Mouse (Mus musculus): ENCODE measurements around the gene Tpi1. TPM values are rescaled to one million over a fixed set of nuclear protein-coding genes. Genes with fewer than 3 reads are reported as not detected.

The Tpi1 gene
- total and polyA plus RNA-seq, 3 experiments, result 102 to 1,182 (median 440) TPM

DNA sequence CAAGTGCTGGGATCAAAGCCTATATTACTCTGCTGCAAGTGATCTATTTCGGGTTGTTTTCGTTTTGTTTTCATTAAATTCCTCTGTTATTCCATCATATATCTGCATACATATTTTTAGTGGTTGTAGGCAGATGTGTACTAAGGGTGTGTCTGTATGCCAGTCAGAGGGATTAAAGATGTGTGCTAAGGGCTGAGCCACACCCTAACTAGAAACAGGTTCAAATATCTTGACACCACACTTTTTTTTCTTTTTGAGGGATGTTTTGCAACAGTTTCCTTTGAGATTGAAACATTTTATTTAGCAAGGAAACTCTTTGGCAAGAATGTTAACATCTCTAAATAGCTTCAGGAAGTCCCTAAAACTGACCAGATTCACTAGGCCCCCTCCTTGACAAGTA is 17.9 kb downstream of the Tpi1 start:
- Histone ChIP-seq H3K9me3 (replicated peaks; ENCODE audit: insufficient read depth, low read length) (no peaks in the 10 kb centered on the region), H3K79me2 (ENCODE audit: control insufficient read depth, insufficient read depth, low read length, poor library complexity) (no peaks in the 10 kb centered on the region), H3K36me3 (ENCODE audit: control insufficient read depth in 1 of 2, insufficient read depth in 2 of 2, low read length in 2 of 2) (no peaks in the 10 kb centered on the region), H3K27me3 (ENCODE audit: control insufficient read depth in 1 of 2, insufficient read depth in 2 of 2, low read length in 2 of 2) (peaks cover 1 to 2% of the 10 kb centered on the region in 2 experiments; a peak in 3 of 4 replicates), H3K4me3 (ENCODE audit: control insufficient read depth in 1 of 2, insufficient read depth in 1 of 2, low read depth in 2 of 2, low read length in 2 of 2) (no peak overlapping the region), H3K9ac (ENCODE audit: control insufficient read depth, low read depth, low read length, poor library complexity, severe bottlenecking) (no peak overlapping the region), H3K27ac (ENCODE audit: control insufficient read depth, low read depth, low read length) (no peak overlapping the region), H3K4me1 (ENCODE audit: control insufficient read depth in 1 of 2, insufficient read depth in 2 of 2, low read length in 2 of 2) (no peaks in the 10 kb centered on the region)
- no peak for DNase-seq (ENCODE audit: low read depth, low spot score)
- TF ChIP-seq MAZ (IDR thresholded peaks at IDR 0.05; ENCODE audit: low read depth, low read length) (no peak), RCOR1 (IDR thresholded peaks at IDR 0.05; ENCODE audit: low read depth, low read length) (no peak), SIN3A (IDR thresholded peaks at IDR 0.05; ENCODE audit: low read length) (no peak), MAFK (IDR thresholded peaks at IDR 0.05; ENCODE audit: borderline replicate concordance, low read depth, low read length) (no peak), ZMIZ1 (IDR thresholded peaks at IDR 0.05; ENCODE audit: low read depth, low read length) (no peak), BHLHE40 (IDR thresholded peaks at IDR 0.05; ENCODE audit: borderline replicate concordance, low read depth, low read length) (no peak), MXI1 (IDR thresholded peaks at IDR 0.05; ENCODE audit: low read depth, low read length) (no peak), UBTF (IDR thresholded peaks at IDR 0.05; ENCODE audit: borderline replicate concordance, insufficient read depth, low read depth, low read length) (no peak), ZC3H11A (IDR thresholded peaks at IDR 0.05; ENCODE audit: low read depth, low read length) (no peak), ZNF384 (IDR thresholded peaks at IDR 0.05; ENCODE audit: low read depth, low read length) (no peak), CTCF (IDR thresholded peaks at IDR 0.05 in 2 of 3, conservative IDR thresholded peaks at IDR 0.05 in 1 of 3; ENCODE audit: control insufficient read depth in 1 of 3, insufficient read depth in 1 of 3, low read depth in 2 of 3, low read length in 3 of 3, poor library complexity in 1 of 3, severe bottlenecking in 1 of 3) (no peak), TCF12 (IDR thresholded peaks at IDR 0.05; ENCODE audit: low read depth, low read length) (no peak), EP300 (IDR thresholded peaks at IDR 0.05; ENCODE audit: low read depth in 1 of 2, low read length in 2 of 2) (no peak), CHD1 (IDR thresholded peaks at IDR 0.05; ENCODE audit: low read depth, low read length) (no peak), POLR2A (IDR thresholded peaks at IDR 0.05; ENCODE audit: control insufficient read depth in 1 of 2, insufficient read depth in 1 of 2, low read depth in 1 of 2, low read length in 2 of 2, poor library complexity in 1 of 2) (no peak), TBP (IDR thresholded peaks at IDR 0.05; ENCODE audit: low read depth, low read length) (no peak)

- no peak overlapping the region for H3K9ac ChIP-seq (ENCODE audit: control insufficient read depth, low read depth, low read length, poor library complexity, severe bottlenecking)
- no peak for TF ChIP-seq BHLHE40 (IDR thresholded peaks at IDR 0.05; ENCODE audit: borderline replicate concordance, low read depth, low read length)
- TF ChIP-seq MEF2A (IDR thresholded peaks at IDR 0.05; ENCODE audit: extremely low read depth, insufficient replicate concordance, low read depth, low read length, poor library complexity, severe bottlenecking), result no peak
- no peak for TF ChIP-seq SMC3 (IDR thresholded peaks at IDR 0.05; ENCODE audit: low read depth, low read length)
- no peak for TF ChIP-seq ZKSCAN1 (IDR thresholded peaks at IDR 0.05; ENCODE audit: low read depth, low read length)
- no peak for TF ChIP-seq CTCF (IDR thresholded peaks at IDR 0.05 in 2 of 3, conservative IDR thresholded peaks at IDR 0.05 in 1 of 3; ENCODE audit: control insufficient read depth in 1 of 3, insufficient read depth in 1 of 3, low read depth in 2 of 3, low read length in 3 of 3, poor library complexity in 1 of 3, severe bottlenecking in 1 of 3)
- no peak for TF ChIP-seq ZMIZ1 (IDR thresholded peaks at IDR 0.05; ENCODE audit: low read depth, low read length)
- no peak for TF ChIP-seq POLR2A (IDR thresholded peaks at IDR 0.05; ENCODE audit: control insufficient read depth in 1 of 2, insufficient read depth in 1 of 2, low read depth in 1 of 2, low read length in 2 of 2, poor library complexity in 1 of 2)
- no peak for TF ChIP-seq UBTF (IDR thresholded peaks at IDR 0.05; ENCODE audit: borderline replicate concordance, insufficient read depth, low read depth, low read length)
- no peak for TF ChIP-seq ZC3H11A (IDR thresholded peaks at IDR 0.05; ENCODE audit: low read depth, low read length)
- TF ChIP-seq SIN3A (IDR thresholded peaks at IDR 0.05; ENCODE audit: low read length), result no peak
- no peak for TF ChIP-seq MAZ (IDR thresholded peaks at IDR 0.05; ENCODE audit: low read depth, low read length)
- TF ChIP-seq MYC (IDR thresholded peaks at IDR 0.05; ENCODE audit: low read depth, low read length), result no peak
- no peak for TF ChIP-seq MXI1 (IDR thresholded peaks at IDR 0.05; ENCODE audit: low read depth, low read length)
- H3K4me1 ChIP-seq (ENCODE audit: control insufficient read depth in 1 of 2, insufficient read depth in 2 of 2, low read length in 2 of 2), result no peaks in the 10 kb centered on the region
- no peak for DNase-seq (ENCODE audit: low read depth, low spot score)
- no peaks in the 10 kb centered on the region for H3K36me3 ChIP-seq (ENCODE audit: control insufficient read depth in 1 of 2, insufficient read depth in 2 of 2, low read length in 2 of 2)
- no peak overlapping the region for H3K27ac ChIP-seq (ENCODE audit: control insufficient read depth, low read depth, low read length)
- no peak overlapping the region for H3K4me3 ChIP-seq (ENCODE audit: control insufficient read depth in 1 of 2, insufficient read depth in 1 of 2, low read depth in 2 of 2, low read length in 2 of 2)
- no peaks in the 10 kb centered on the region for H3K79me2 ChIP-seq (ENCODE audit: control insufficient read depth, insufficient read depth, low read length, poor library complexity)
- H3K27me3 ChIP-seq (ENCODE audit: control insufficient read depth in 1 of 2, insufficient read depth in 2 of 2, low read length in 2 of 2), result peaks cover 1 to 2% of the 10 kb centered on the region in 2 experiments; a peak in 3 of 4 replicates
- no peaks in the 10 kb centered on the region for H3K9me3 ChIP-seq (replicated peaks; ENCODE audit: insufficient read depth, low read length)
Measured at GRCm38 (mm10) chr6:124795781-124796180, 18.3 kb downstream of the Tpi1 start.
